Mouse (Mus musculus): Measurements from ENCODE around the gene Myzap.

GRCm38 (mm10) chr9:71543443-71544222, 48.5 kb downstream of the Myzap start:
- TF ChIP-seq CTCF (IDR thresholded peaks at IDR 0.05; ENCODE audit: low read depth) (peak; percentile 77), EP300 (IDR thresholded peaks at IDR 0.05; ENCODE audit: low read depth) (no peak)

Data from liver, embryonic 14.5 days (tissue).